ENCODE assay signal across 16 mouse cellular contexts in the genomic region with DNA sequence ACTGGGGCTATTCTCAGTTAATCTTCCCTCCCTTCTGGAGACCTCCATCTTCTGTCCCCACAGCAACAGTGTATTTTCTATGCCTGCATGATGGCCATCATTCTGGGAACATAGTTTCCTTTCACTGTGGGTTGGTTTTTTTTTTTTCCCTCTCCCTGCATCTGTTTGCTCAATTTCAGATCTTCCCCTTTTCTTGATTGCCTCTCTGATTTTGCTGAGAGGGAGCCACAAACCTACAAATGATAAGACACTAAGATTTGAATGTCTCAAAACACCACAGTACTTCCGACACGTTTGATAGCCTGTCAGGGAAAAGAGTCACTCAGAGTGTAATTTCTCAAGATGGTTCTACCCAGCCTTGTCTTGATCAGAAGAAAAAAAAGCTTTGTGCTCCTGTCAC.
DNase-seq lines count a peak whose midpoint lies in the region; ATAC-seq and TF ChIP-seq lines count a peak whose summit lies in the region.
"Had no signal": no experiment of that assay in that cellular context is flagged by ENCODE, and none has a peak within 500 bp of the region (broad histone marks: within the 10 kb centered on the region; RNA-seq: fewer than 3 reads in every experiment).

No protein-coding gene starts in this region.

- no peak overlapping the region for H3K4me3 ChIP-seq in liver, embryonic 11.5 days (ENCODE audit: low read depth, low read length)
- H3K4me3 ChIP-seq in liver, embryonic 14.5 days (ENCODE audit: insufficient read depth in 1 of 2, low read depth in 2 of 2, low read length in 2 of 2), result no peak overlapping the region
- no peak overlapping the region for H3K4me3 ChIP-seq in neural tube, embryonic 15.5 days (replicated peaks)
- no peak overlapping the region for H3K4me3 ChIP-seq in kidney, adult 2 months (ENCODE audit: insufficient read depth, low read depth, low read length)
- H3K4me3 ChIP-seq: forebrain, embryonic 12.5 days; heart, embryonic 13.5 days; limb, embryonic 15.5 days had no signal

- peak overlapping the region; percentile 34 for H3K4me2 ChIP-seq in liver, embryonic 11.5 days
- no peak overlapping the region; the same call in 1 of the 2 replicates for H3K4me2 ChIP-seq in liver, embryonic 14.5 days (ENCODE audit: low read depth)
- H3K4me2 ChIP-seq in neural tube, embryonic 15.5 days, result peak overlapping the region; percentile 46
- H3K4me2 ChIP-seq: forebrain, embryonic 12.5 days had no signal

- TF ChIP-seq EP300 in liver, embryonic 14.5 days (IDR thresholded peaks at IDR 0.05; ENCODE audit: low read depth), result no peak

- 32% methylated on average over 2 of the region's 2 CpGs for WGBS in liver, embryonic 11.5 days
- WGBS in liver, embryonic 14.5 days (ENCODE audit: insufficient replicate concordance), result 9% methylated on average over 2 of the region's 2 CpGs
- WGBS in neural tube, embryonic 15.5 days, result 43% methylated on average over 2 of the region's 2 CpGs
- WGBS in kidney, adult 2 months, result 44% methylated on average over 2 of the region's 2 CpGs

- no peak for ATAC-seq in liver, embryonic 11.5 days (replicated peaks; ENCODE audit: low FRiP score)
- ATAC-seq in granulocyte monocyte progenitor cell, adult 5-6 weeks (replicated peaks; ENCODE audit: poor library complexity, severe bottlenecking), result peak; percentile 20
- no peak for ATAC-seq in liver, embryonic 14.5 days (ENCODE audit: insufficient read depth)
- ATAC-seq in neural tube, embryonic 15.5 days (ENCODE audit: low FRiP score), result no peak; the same call in 1 of the 2 replicates

- TF ChIP-seq POLR2A in kidney, adult 2 months (IDR thresholded peaks at IDR 0.05; ENCODE audit: low read depth, low read length), result no peak

- H3K27ac ChIP-seq in liver, embryonic 11.5 days (ENCODE audit: low read depth, low read length), result no peak overlapping the region
- H3K27ac ChIP-seq in liver, embryonic 14.5 days, result no peak overlapping the region
- peak overlapping the region; percentile 63; the same call in 1 of the 2 replicates for H3K27ac ChIP-seq in neural tube, embryonic 15.5 days (replicated peaks)
- H3K27ac ChIP-seq in kidney, adult 2 months (ENCODE audit: insufficient read depth, low read depth, low read length), result no peak overlapping the region
- H3K27ac ChIP-seq: forebrain, embryonic 12.5 days; heart, embryonic 13.5 days; limb, embryonic 15.5 days had no signal

- peaks cover 28% of the 10 kb centered on the region for H3K4me1 ChIP-seq in liver, embryonic 11.5 days (replicated peaks; ENCODE audit: control insufficient read depth, insufficient read depth, low read length)
- H3K4me1 ChIP-seq in liver, embryonic 14.5 days (replicated peaks; ENCODE audit: control insufficient read depth in 2 of 2, insufficient read depth in 2 of 2, low read length in 1 of 2), result peaks cover 51 to 56% of the 10 kb centered on the region in 2 experiments
- peaks cover 10% of the 10 kb centered on the region for H3K4me1 ChIP-seq in neural tube, embryonic 15.5 days
- H3K4me1 ChIP-seq in kidney, adult 2 months (ENCODE audit: control insufficient read depth, insufficient read depth, low read length), result no peaks in the 10 kb centered on the region

- no peak for TF ChIP-seq CTCF in liver, embryonic 14.5 days (IDR thresholded peaks at IDR 0.05; ENCODE audit: low read depth)
- TF ChIP-seq CTCF in kidney, adult 2 months (conservative IDR thresholded peaks at IDR 0.05; ENCODE audit: insufficient read depth, insufficient read length, low read depth, low read length), result no peak

- H3K9ac ChIP-seq in liver, embryonic 11.5 days (ENCODE audit: low read depth, low read length), result no peak overlapping the region
- peak overlapping the region; percentile 25 for H3K9ac ChIP-seq in liver, embryonic 14.5 days (replicated peaks)
- no peak overlapping the region for H3K9ac ChIP-seq in neural tube, embryonic 15.5 days (replicated peaks)
- H3K9ac ChIP-seq: forebrain, embryonic 12.5 days; heart, embryonic 13.5 days; limb, embryonic 15.5 days had no signal

- DNase-seq in liver, embryonic 11.5 days (ENCODE audit: low spot score), result peak; percentile 14
- DNase-seq in liver, result no peak
- DNase-seq in liver, embryonic 14.5 days (ENCODE audit: low read depth in 3 of 3, low spot score in 3 of 3), result no peak
- no peak for DNase-seq in kidney, adult 2 months
- DNase-seq in MN1 (ENCODE audit: low spot score), result no peak
- DNase-seq: adrenal gland, adult 8-10 months; B cell, adult 2 months; cerebellum, adult 9-10 months; heart, adult 18-20 months; spleen, adult 18-20 months; thymus, postnatal 4 days had no signal

- no peaks in the 10 kb centered on the region for H3K36me3 ChIP-seq in liver, embryonic 11.5 days (ENCODE audit: control insufficient read depth, insufficient read depth, low read length)
- no peaks in the 10 kb centered on the region for H3K36me3 ChIP-seq in liver, embryonic 14.5 days (replicated peaks; ENCODE audit: control insufficient read depth, insufficient read depth, low read depth)
- H3K36me3 ChIP-seq in neural tube, embryonic 15.5 days, result no peaks in the 10 kb centered on the region
- no peaks in the 10 kb centered on the region for H3K36me3 ChIP-seq in kidney, adult 2 months (ENCODE audit: control insufficient read depth, insufficient read depth, low read length)
- H3K36me3 ChIP-seq: forebrain, embryonic 12.5 days; heart, embryonic 13.5 days; limb, embryonic 15.5 days had no signal

- no peaks in the 10 kb centered on the region for H3K9me3 ChIP-seq in liver, embryonic 11.5 days (ENCODE audit: control insufficient read depth, low read length)
- H3K9me3 ChIP-seq in liver, embryonic 14.5 days (ENCODE audit: control insufficient read depth, low read length), result no peaks in the 10 kb centered on the region
- no peaks in the 10 kb centered on the region for H3K9me3 ChIP-seq in neural tube, embryonic 15.5 days (replicated peaks)
- H3K9me3 ChIP-seq: forebrain, embryonic 12.5 days; heart, embryonic 13.5 days; limb, embryonic 15.5 days had no signal

- no peaks in the 10 kb centered on the region for H3K27me3 ChIP-seq in liver, embryonic 11.5 days (replicated peaks; ENCODE audit: control insufficient read depth, insufficient read depth, low read length)
- no peaks in the 10 kb centered on the region for H3K27me3 ChIP-seq in liver, embryonic 14.5 days (ENCODE audit: control insufficient read depth, insufficient read depth, low read length)
- no peaks in the 10 kb centered on the region for H3K27me3 ChIP-seq in neural tube, embryonic 15.5 days (replicated peaks)
- no peaks in the 10 kb centered on the region; the same call in 1 of the 2 replicates for H3K27me3 ChIP-seq in kidney, adult 2 months (replicated peaks; ENCODE audit: control insufficient read depth, insufficient read depth, low read length)
- H3K27me3 ChIP-seq: forebrain, embryonic 12.5 days; heart, embryonic 13.5 days; limb, embryonic 15.5 days had no signal
